Mouse (Mus musculus): Measurements from ENCODE around the gene Olfr1396.

- TF ChIP-seq POLR2A (IDR thresholded peaks at IDR 0.05; ENCODE audit: borderline replicate concordance, extremely low read depth, insufficient read depth, insufficient read length, poor library complexity, severe bottlenecking) (no peak), CTCF (IDR thresholded peaks at IDR 0.05; ENCODE audit: borderline replicate concordance, extremely low read depth, insufficient read depth, insufficient read length) (no peak)
Observed at GRCm38 (mm10) chr11:49124169-49124568, 9.5 kb upstream of the Olfr1396 start.
